Mouse (Mus musculus) embryonic fibroblast, embryonic 13.5 days (primary cell): ENCODE results near the gene St6galnac1.

Experiments used
- CTCF ChIP-seq: IDR thresholded peaks from 2 replicates; pipeline ENCODE4 v1.5.1; 2011; ENCODE audit warnings: mild to moderate bottlenecking, control low read depth, low read length, moderate library complexity, borderline replicate concordance; ENCODE audit not compliant: insufficient read depth
- POLR2A ChIP-seq: IDR thresholded peaks from 2 replicates; pipeline ENCODE4 v1.6.1; 2011; ENCODE audit warnings: low read depth, mild to moderate bottlenecking, control low read depth, low read length, moderate library complexity

GRCm38 (mm10) chr11:116814076-116814883 is 39.0 kb upstream of the St6galnac1 start:
- TF ChIP-seq CTCF (no peak), POLR2A (no peak)
